Mouse (Mus musculus): ENCODE results near the gene Bptf. TPM values are rescaled to one million over a fixed set of nuclear protein-coding genes. Genes with fewer than 3 reads are reported as not detected.
"Not testable (repeated sequence)": the region's sequence is repeated elsewhere in the genome, so short reads cannot be mapped to it uniquely, and the experiment has no call there.

Bptf gene
- polyA plus RNA-seq (2015; fragmentation: Nextera tagmentation; extraction: Ambion mirVana), result 27.1 and 32.9 TPM in 2 replicates

GRCm38 (mm10) chr11:107131749-107132421 is at the start of gene Bptf:
Gene Bptf (minus strand): TSS chr11:107132127.
- H3K4me2 ChIP-seq, result peak within 1 kb of the TSS; percentile 96
- H3K27me3 ChIP-seq, result no peaks in the 10 kb centered on the region
- H3K4me3 ChIP-seq, result peak within 1 kb of the TSS; percentile 68
- H3K4me1 ChIP-seq (replicated peaks), result peaks cover 31% of the 10 kb centered on the region
- peak; percentile 97 for ATAC-seq (ENCODE audit: low FRiP score, low read depth)
- H3K9me3 ChIP-seq, result no peaks in the 10 kb centered on the region
- no peaks in the 10 kb centered on the region for H3K36me3 ChIP-seq
- H3K9ac ChIP-seq, result peak within 1 kb of the TSS; percentile 98
- peak within 1 kb of the TSS; percentile 97 for H3K27ac ChIP-seq (replicated peaks)
- under 1% methylated on average over 42 of the region's 94 CpGs for WGBS

- no peak overlapping the region for H3K4me2 ChIP-seq
- 91% methylated on average over 4 of the region's 4 CpGs for whole genome bisulfite sequencing
- ATAC-seq (ENCODE audit: low FRiP score, low read depth), result no peak
- no peak overlapping the region for H3K9ac ChIP-seq
- H3K27ac ChIP-seq (replicated peaks), result no peak overlapping the region
- no peaks in the 10 kb centered on the region for H3K27me3 ChIP-seq
- peaks cover 6% of the 10 kb centered on the region for H3K36me3 ChIP-seq
- H3K4me3 ChIP-seq, result no peak overlapping the region
- no peaks in the 10 kb centered on the region for H3K9me3 ChIP-seq
- H3K4me1 ChIP-seq (replicated peaks), result no peaks in the 10 kb centered on the region
These were observed 29.3 kb upstream of the Bptf start for GRCm38 (mm10) chr11:107161215-107161614.

- H3K27ac ChIP-seq (replicated peaks), result no peak overlapping the region
- H3K4me2 ChIP-seq, result no peak overlapping the region
- 43% methylated on average over 1 of the region's 1 CpGs for WGBS
- H3K36me3 ChIP-seq, result no peaks in the 10 kb centered on the region
- H3K9me3 ChIP-seq, result no peaks in the 10 kb centered on the region
- H3K4me1 ChIP-seq (replicated peaks), result no peaks in the 10 kb centered on the region
- H3K9ac ChIP-seq, result no peak overlapping the region
- no peak for ATAC-seq (ENCODE audit: low FRiP score, low read depth)
- H3K27me3 ChIP-seq, result no peaks in the 10 kb centered on the region
- H3K4me3 ChIP-seq, result no peak overlapping the region
These were observed 27.1 kb upstream of the Bptf start for GRCm38 (mm10) chr11:107159034-107159433.

GRCm38 (mm10) chr11:107156977-107157642 is 25.2 kb upstream of the Bptf start:
- no peaks in the 10 kb centered on the region for H3K4me1 ChIP-seq (replicated peaks)
- WGBS, result 65% methylated on average over 5 of the region's 5 CpGs
- H3K9ac ChIP-seq, result no peak overlapping the region
- no peak for ATAC-seq (ENCODE audit: low FRiP score, low read depth)
- H3K9me3 ChIP-seq, result no peaks in the 10 kb centered on the region
- H3K4me2 ChIP-seq, result no peak overlapping the region
- H3K36me3 ChIP-seq, result no peaks in the 10 kb centered on the region
- H3K27ac ChIP-seq (replicated peaks), result no peak overlapping the region
- no peaks in the 10 kb centered on the region for H3K27me3 ChIP-seq
- H3K4me3 ChIP-seq, result no peak overlapping the region

- Histone ChIP-seq H3K9ac (no peak overlapping the region), H3K4me1 (replicated peaks) (no peaks in the 10 kb centered on the region), H3K4me3 (no peak overlapping the region), H3K27me3 (no peaks in the 10 kb centered on the region), H3K36me3 (no peaks in the 10 kb centered on the region), H3K9me3 (no peaks in the 10 kb centered on the region), H3K4me2 (no peak overlapping the region), H3K27ac (replicated peaks) (no peak overlapping the region)
- no peak for ATAC-seq (ENCODE audit: low FRiP score, low read depth)
- WGBS, result 84% methylated on average over 5 of the region's 5 CpGs
These were observed 23.4 kb upstream of the Bptf start for GRCm38 (mm10) chr11:107155292-107155691.

GRCm38 (mm10) chr11:107154431-107154830 is 22.5 kb upstream of the Bptf start:
- Histone ChIP-seq H3K9ac (no peak overlapping the region), H3K4me2 (no peak overlapping the region), H3K36me3 (no peaks in the 10 kb centered on the region), H3K9me3 (no peaks in the 10 kb centered on the region), H3K4me3 (no peak overlapping the region), H3K4me1 (replicated peaks) (no peaks in the 10 kb centered on the region), H3K27ac (replicated peaks) (no peak overlapping the region), H3K27me3 (no peaks in the 10 kb centered on the region)
- 84% methylated on average over 7 of the region's 7 CpGs for WGBS
- ATAC-seq (ENCODE audit: low FRiP score, low read depth), result no peak

GRCm38 (mm10) chr11:107153645-107154044 is 21.7 kb upstream of the Bptf start:
- 81% methylated on average over 5 of the region's 5 CpGs for WGBS
- Histone ChIP-seq H3K4me1 (replicated peaks) (no peaks in the 10 kb centered on the region), H3K4me2 (no peak overlapping the region), H3K4me3 (no peak overlapping the region), H3K9me3 (no peaks in the 10 kb centered on the region), H3K36me3 (no peaks in the 10 kb centered on the region), H3K9ac (no peak overlapping the region), H3K27me3 (no peaks in the 10 kb centered on the region), H3K27ac (replicated peaks) (no peak overlapping the region)
- ATAC-seq (ENCODE audit: low FRiP score, low read depth), result no peak

GRCm38 (mm10) chr11:107151809-107152208 is 19.9 kb upstream of the Bptf start:
- Histone ChIP-seq H3K9me3 (no peaks in the 10 kb centered on the region), H3K4me2 (no peak overlapping the region), H3K36me3 (no peaks in the 10 kb centered on the region), H3K27ac (replicated peaks) (no peak overlapping the region), H3K27me3 (no peaks in the 10 kb centered on the region), H3K4me1 (replicated peaks) (no peaks in the 10 kb centered on the region), H3K4me3 (no peak overlapping the region), H3K9ac (no peak overlapping the region)
- no peak for ATAC-seq (ENCODE audit: low FRiP score, low read depth)
- WGBS, result 74% methylated on average over 7 of the region's 7 CpGs

- H3K9ac ChIP-seq; H3K27ac ChIP-seq (replicated peaks); H3K4me1 ChIP-seq (replicated peaks); H3K36me3 ChIP-seq; H3K27me3 ChIP-seq; H3K4me2 ChIP-seq; ATAC-seq (ENCODE audit: low FRiP score, low read depth); H3K9me3 ChIP-seq; H3K4me3 ChIP-seq: not testable (repeated sequence)
- WGBS, result 96% methylated on average over 11 of the region's 11 CpGs
These were observed 12.0 kb upstream of the Bptf start for GRCm38 (mm10) chr11:107143956-107144355.

GRCm38 (mm10) chr11:107142382-107142781 is 10.5 kb upstream of the Bptf start:
- no peak overlapping the region for H3K27ac ChIP-seq (replicated peaks)
- no peak overlapping the region for H3K4me3 ChIP-seq
- H3K4me2 ChIP-seq, result no peak overlapping the region
- no peak overlapping the region for H3K9ac ChIP-seq
- H3K27me3 ChIP-seq, result no peaks in the 10 kb centered on the region
- no peak for ATAC-seq (ENCODE audit: low FRiP score, low read depth)
- WGBS, result 96% methylated on average over 2 of the region's 2 CpGs
- H3K4me1 ChIP-seq (replicated peaks), result no peaks in the 10 kb centered on the region
- no peaks in the 10 kb centered on the region for H3K9me3 ChIP-seq
- no peaks in the 10 kb centered on the region for H3K36me3 ChIP-seq

GRCm38 (mm10) chr11:107140756-107141155 is 8.8 kb upstream of the Bptf start:
- Histone ChIP-seq H3K9me3 (no peaks in the 10 kb centered on the region), H3K9ac (no peak overlapping the region), H3K4me3 (no peak overlapping the region), H3K27me3 (no peaks in the 10 kb centered on the region), H3K36me3 (no peaks in the 10 kb centered on the region), H3K4me2 (no peak overlapping the region), H3K4me1 (replicated peaks) (no peaks in the 10 kb centered on the region), H3K27ac (replicated peaks) (no peak overlapping the region)
- WGBS, result 19% methylated on average over 6 of the region's 6 CpGs
- no peak for ATAC-seq (ENCODE audit: low FRiP score, low read depth)

GRCm38 (mm10) chr11:107138633-107139032 is 6.7 kb upstream of the Bptf start:
- no peak overlapping the region for H3K27ac ChIP-seq (replicated peaks)
- H3K4me2 ChIP-seq, result no peak overlapping the region
- H3K27me3 ChIP-seq, result no peaks in the 10 kb centered on the region
- H3K36me3 ChIP-seq, result no peaks in the 10 kb centered on the region
- 82% methylated on average over 3 of the region's 3 CpGs for WGBS
- H3K4me3 ChIP-seq, result no peak overlapping the region
- no peak for ATAC-seq (ENCODE audit: low FRiP score, low read depth)
- H3K4me1 ChIP-seq (replicated peaks), result no peaks in the 10 kb centered on the region
- no peaks in the 10 kb centered on the region for H3K9me3 ChIP-seq
- no peak overlapping the region for H3K9ac ChIP-seq
